Mouse (Mus musculus) testis, adult 2 months (tissue): Measurements from ENCODE around the gene Dapk1. TPM values are rescaled to one million over a fixed set of nuclear protein-coding genes. Genes with fewer than 3 reads are reported as not detected.

Experiments
- H3K27ac ChIP-seq: fragments of 200-500 bp; 2 replicates; pipeline ENCODE4 v1.5.1; 2012; ENCODE audit warnings: low read depth, low read length; ENCODE audit not compliant: control insufficient read depth, insufficient read depth
- H3K27me3 ChIP-seq: fragments of 200-500 bp; 2 replicates; pipeline ENCODE4 v1.6.1; 2012; ENCODE audit warnings: mild to moderate bottlenecking, low read length, moderate library complexity; ENCODE audit not compliant: control insufficient read depth, insufficient read depth
- H3K36me3 ChIP-seq: fragments of 200-500 bp; 2 replicates; pipeline ENCODE4 v1.6.1; 2012; ENCODE audit warnings: mild to moderate bottlenecking, low read length; ENCODE audit not compliant: control insufficient read depth, insufficient read depth
- H3K4me1 ChIP-seq: fragments of 200-500 bp; 2 replicates; pipeline ENCODE4 v1.6.1; 2012; ENCODE audit warnings: low read length; ENCODE audit not compliant: control insufficient read depth, insufficient read depth
- H3K4me3 ChIP-seq: fragments of 200-500 bp; 2 replicates; pipeline ENCODE4 v1.5.1; 2012; ENCODE audit warnings: low read depth, mild to moderate bottlenecking, low read length, moderate library complexity, mixed read lengths; ENCODE audit not compliant: control insufficient read depth
- CTCF ChIP-seq: fragments of 200-500 bp; IDR thresholded peaks from 2 replicates; pipeline ENCODE4 v1.5.1; 2012; ENCODE audit warnings: low read depth, mild to moderate bottlenecking, inconsistent platforms, low read length, moderate library complexity; ENCODE audit not compliant: control insufficient read depth, insufficient read depth, insufficient replicate concordance
- POLR2A ChIP-seq: fragments of 200-500 bp; IDR thresholded peaks from 2 replicates; pipeline ENCODE4 v1.6.1; 2012; ENCODE audit warnings: low read depth, mild to moderate bottlenecking, inconsistent platforms, low read length, moderate library complexity; ENCODE audit not compliant: control insufficient read depth
- polyA plus RNA-seq: library from polyadenylated mRNA; depleted of rRNA; stranded (reverse); fragments of >200 nt; gene quantifications from 2 replicates; pipeline ENCODE4 v1.2.3, GENCODE M21; 2012

Gene Dapk1
- polyA plus RNA-seq, 1 experiment, result 2.6 TPM

DNA sequence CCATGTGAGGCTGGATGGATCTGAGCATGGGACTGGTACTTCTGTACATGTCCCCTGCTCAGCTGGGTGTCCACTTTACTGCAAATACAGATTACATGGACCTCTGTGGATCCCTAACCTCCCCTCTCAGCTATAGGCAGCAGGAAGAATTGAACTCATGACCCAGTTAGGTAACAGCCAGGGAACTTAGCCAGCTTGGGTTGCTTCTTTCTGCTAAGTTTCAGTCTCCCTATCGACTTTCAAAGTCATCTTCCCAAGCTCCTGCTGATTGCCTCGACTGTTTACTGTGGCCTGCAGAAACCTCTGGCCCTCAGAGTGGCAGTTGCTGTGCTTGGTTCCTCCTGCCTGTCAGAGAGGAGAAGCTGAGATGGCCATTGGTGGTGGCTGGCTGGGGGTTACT lies 72.6 kb downstream of the Dapk1 start:
- Histone ChIP-seq H3K27me3 (no peaks in the 10 kb centered on the region), H3K27ac (no peak overlapping the region), H3K4me3 (no peak overlapping the region), H3K36me3 (no peaks in the 10 kb centered on the region), H3K4me1 (0 out of 2 replicates have a peak, but pooled peaks cover 2% of the 10 kb centered on the region)
- TF ChIP-seq POLR2A (no peak), CTCF (no peak)

DNA sequence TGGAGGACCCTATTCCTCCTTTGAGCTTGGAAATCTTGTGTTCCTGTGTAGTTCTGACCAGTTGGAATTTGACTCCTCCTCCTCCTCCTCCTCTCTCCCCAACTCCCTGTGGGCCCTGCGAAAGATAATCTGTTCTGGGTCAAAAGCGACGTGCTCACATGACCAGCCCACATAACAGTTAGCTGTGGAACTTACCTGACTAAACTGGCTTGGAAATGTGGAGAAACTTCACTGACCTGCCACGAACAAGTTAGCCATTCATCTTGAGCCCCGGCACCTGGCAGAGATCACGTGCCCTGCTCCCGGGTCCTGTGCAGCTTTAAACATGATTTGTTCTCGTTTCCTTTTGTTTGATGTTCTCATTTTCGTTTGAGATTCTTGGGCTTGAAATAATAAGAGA lies 73.2 kb downstream of the Dapk1 start:
- no peak for TF ChIP-seq CTCF
- TF ChIP-seq POLR2A, result no peak
- Histone ChIP-seq H3K27ac (no peak overlapping the region), H3K36me3 (no peaks in the 10 kb centered on the region), H3K27me3 (no peaks in the 10 kb centered on the region), H3K4me1 (0 out of 2 replicates have a peak, but pooled peaks cover 2% of the 10 kb centered on the region), H3K4me3 (no peak overlapping the region)

DNA sequence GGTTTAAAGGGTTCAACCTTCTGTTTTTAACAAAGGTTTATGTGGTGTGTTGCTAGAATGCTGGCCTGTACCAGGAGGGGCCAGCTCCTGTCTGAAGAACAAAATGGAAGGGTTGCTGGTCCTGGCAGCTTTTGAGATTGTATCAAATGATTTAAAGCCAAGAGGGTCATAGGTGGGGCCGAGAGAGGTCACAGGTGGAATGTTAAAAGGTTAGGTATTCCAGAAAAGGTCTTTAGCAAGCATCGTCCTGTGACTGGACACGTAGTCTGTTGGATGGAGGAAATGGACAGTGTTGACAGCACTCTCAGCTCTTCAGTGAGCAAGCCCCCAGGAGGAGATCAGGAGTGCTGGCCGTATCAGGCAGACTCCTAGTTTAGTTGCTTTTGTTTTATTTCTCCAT lies 73.7 kb downstream of the Dapk1 start:
- TF ChIP-seq POLR2A, result no peak
- TF ChIP-seq CTCF, result no peak
- Histone ChIP-seq H3K27ac (no peak overlapping the region), H3K36me3 (no peaks in the 10 kb centered on the region), H3K4me1 (0 out of 2 replicates have a peak, but pooled peaks cover 2% of the 10 kb centered on the region), H3K27me3 (no peaks in the 10 kb centered on the region), H3K4me3 (no peak overlapping the region)

- Histone ChIP-seq H3K36me3 (no peaks in the 10 kb centered on the region), H3K27me3 (no peaks in the 10 kb centered on the region), H3K4me1 (no peaks in the 10 kb centered on the region), H3K4me3 (no peak overlapping the region), H3K27ac (no peak overlapping the region)
- TF ChIP-seq CTCF (no peak), POLR2A (no peak)
These were observed 77.2 kb downstream of the Dapk1 start for GRCm38 (mm10) chr13:60678912-60679311.

GRCm38 (mm10) chr13:60682714-60683695 lies 81.3 kb downstream of the Dapk1 start:
- Histone ChIP-seq H3K4me1 (no peaks in the 10 kb centered on the region), H3K4me3 (no peak overlapping the region), H3K27me3 (no peaks in the 10 kb centered on the region), H3K27ac (no peak overlapping the region), H3K36me3 (no peaks in the 10 kb centered on the region)
- TF ChIP-seq CTCF (no peak), POLR2A (no peak)

DNA sequence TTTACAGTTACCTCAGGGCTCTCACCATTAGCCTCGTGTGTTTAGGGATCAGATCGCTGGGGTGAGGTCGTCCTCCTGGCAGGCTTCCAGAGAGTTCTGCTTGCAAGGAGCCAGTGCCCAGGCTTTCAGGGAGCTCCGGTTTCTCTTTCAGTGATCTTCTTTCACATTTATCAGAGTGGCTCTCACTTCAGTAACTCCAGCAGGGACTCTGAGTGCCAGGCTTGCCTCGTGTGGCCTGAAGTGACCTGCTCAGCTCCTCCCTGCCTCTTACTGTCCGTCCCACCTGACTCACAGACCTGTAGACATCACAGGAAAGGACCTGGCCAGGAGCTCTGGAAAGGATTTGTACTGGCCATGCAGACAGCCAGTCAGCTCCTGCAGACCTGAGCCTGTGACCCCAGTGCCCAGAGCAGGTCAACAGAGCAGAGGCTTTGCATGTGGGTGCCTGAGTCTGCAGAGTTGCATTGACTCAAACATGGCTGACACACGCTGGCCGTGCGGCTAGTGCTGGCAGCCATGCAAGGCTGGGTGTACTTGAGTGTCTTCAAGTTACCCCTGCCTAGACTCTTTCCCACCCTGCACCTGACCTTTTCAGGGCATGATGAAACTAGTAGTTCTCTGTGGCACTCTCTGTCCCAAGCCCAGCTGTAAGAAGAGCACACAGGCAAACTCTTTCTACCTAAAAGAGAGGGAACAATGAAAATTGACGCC lies 82.5 kb downstream of the Dapk1 start:
- H3K36me3 ChIP-seq, result no peaks in the 10 kb centered on the region
- no peak overlapping the region for H3K4me3 ChIP-seq
- no peak for TF ChIP-seq CTCF
- TF ChIP-seq POLR2A, result no peak
- H3K27me3 ChIP-seq, result no peaks in the 10 kb centered on the region
- H3K27ac ChIP-seq, result no peak overlapping the region
- H3K4me1 ChIP-seq, result no peaks in the 10 kb centered on the region

DNA sequence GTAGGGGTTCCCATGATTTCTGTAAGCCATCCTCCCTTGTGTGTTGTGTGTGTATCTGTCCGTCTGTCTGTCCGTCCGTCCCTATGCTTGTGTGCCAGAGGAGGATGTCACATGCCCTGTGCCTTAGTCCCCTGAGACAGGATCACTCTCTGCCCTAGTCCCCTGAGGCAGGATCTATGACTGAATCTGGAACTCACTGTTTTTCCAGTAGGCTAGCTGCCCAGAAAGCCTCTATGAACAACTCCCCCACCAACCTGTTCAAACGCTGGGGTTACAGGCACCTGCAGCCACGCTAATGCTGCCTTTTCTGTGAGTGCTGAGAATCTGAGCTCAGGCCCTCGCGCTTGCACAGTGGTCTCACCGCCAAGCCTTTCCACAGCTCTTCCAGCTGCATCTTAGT lies 83.1 kb downstream of the Dapk1 start:
- no peaks in the 10 kb centered on the region for H3K4me1 ChIP-seq
- H3K4me3 ChIP-seq, result no peak overlapping the region
- H3K27me3 ChIP-seq, result no peaks in the 10 kb centered on the region
- H3K27ac ChIP-seq, result peak overlapping the region; percentile 33; the same call in 1 of the 2 replicates
- H3K36me3 ChIP-seq, result no peaks in the 10 kb centered on the region
- TF ChIP-seq POLR2A (no peak), CTCF (no peak)
